Mouse (Mus musculus): Measurements from ENCODE around the gene Hemgn. TPM values are rescaled to one million over a fixed set of nuclear protein-coding genes. Genes with fewer than 3 reads are reported as not detected.

Hemgn gene
- total and polyA plus RNA-seq, 3 experiments, result 11.8 to 19.9 TPM; not detected in 1

DNA sequence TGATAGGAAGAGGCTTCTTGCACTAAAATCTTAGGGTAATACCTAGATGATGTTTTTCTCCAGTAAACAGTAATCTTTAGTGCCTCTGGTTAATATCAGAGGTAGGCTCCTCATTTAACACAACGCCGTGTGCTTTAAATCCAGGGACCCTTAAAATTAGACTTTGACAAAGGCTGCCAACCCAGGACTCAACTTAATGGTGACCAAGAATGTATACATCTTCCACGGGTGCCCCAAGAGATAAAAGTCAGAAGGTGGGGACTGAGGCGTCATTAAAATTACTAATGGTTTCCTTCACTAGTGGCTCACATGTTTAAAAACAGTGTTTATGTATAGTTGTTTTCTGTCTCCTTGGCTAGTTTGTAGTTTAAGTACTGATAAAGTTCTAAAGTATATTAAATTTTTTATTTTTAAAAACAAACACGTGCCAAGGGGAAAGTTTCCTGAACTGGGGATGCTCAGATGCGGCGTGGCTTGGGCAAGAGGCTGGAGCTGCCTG lies 36.8 kb upstream of the Hemgn start:
- H3K79me2 ChIP-seq (ENCODE audit: control insufficient read depth, insufficient read depth, low read length, poor library complexity), result peaks cover 45% of the 10 kb centered on the region
- H3K9me3 ChIP-seq (replicated peaks; ENCODE audit: insufficient read depth, low read length), result no peaks in the 10 kb centered on the region
- DNase-seq (ENCODE audit: low read depth, low spot score), result peak; percentile 61
- H3K27ac ChIP-seq (ENCODE audit: control insufficient read depth, low read depth, low read length), result peak overlapping the region; percentile 94
- H3K4me3 ChIP-seq (ENCODE audit: control insufficient read depth in 1 of 2, insufficient read depth in 1 of 2, low read depth in 2 of 2, low read length in 2 of 2), result peak overlapping the region; percentile 47 to 85
- H3K27me3 ChIP-seq (ENCODE audit: control insufficient read depth in 1 of 2, insufficient read depth in 2 of 2, low read length in 2 of 2), result no peaks in the 10 kb centered on the region
- peaks cover 23 to 33% of the 10 kb centered on the region in 2 experiments for H3K4me1 ChIP-seq (ENCODE audit: control insufficient read depth in 1 of 2, insufficient read depth in 2 of 2, low read length in 2 of 2)
- peak overlapping the region; percentile 98 for H3K9ac ChIP-seq (ENCODE audit: control insufficient read depth, low read depth, low read length, poor library complexity, severe bottlenecking)
- peaks cover 0 to 32% of the 10 kb centered on the region in 2 experiments for H3K36me3 ChIP-seq (ENCODE audit: control insufficient read depth in 1 of 2, insufficient read depth in 2 of 2, low read length in 2 of 2)
- TF ChIP-seq SIN3A (IDR thresholded peaks at IDR 0.05; ENCODE audit: low read length), result peak; percentile 45; the same call in 1 of the 2 replicates
- 0 out of 2 replicates have a peak, but pooled peaks have one; percentile 36 for TF ChIP-seq ZMIZ1 (IDR thresholded peaks at IDR 0.05; ENCODE audit: low read depth, low read length)
- TF ChIP-seq CHD1 (IDR thresholded peaks at IDR 0.05; ENCODE audit: low read depth, low read length), result peak; percentile 95
- TF ChIP-seq NELFE (IDR thresholded peaks at IDR 0.05; ENCODE audit: low read depth, low read length), result no peak
- no peak for TF ChIP-seq ELF1 (IDR thresholded peaks at IDR 0.05; ENCODE audit: low read depth, low read length)
- TF ChIP-seq CTCF (IDR thresholded peaks at IDR 0.05 in 2 of 3, conservative IDR thresholded peaks at IDR 0.05 in 1 of 3; ENCODE audit: control insufficient read depth in 1 of 3, insufficient read depth in 1 of 3, low read depth in 2 of 3, low read length in 3 of 3, poor library complexity in 1 of 3, severe bottlenecking in 1 of 3), result no peak
- peak; percentile 51; the same call in 1 of the 2 replicates for TF ChIP-seq MAX (IDR thresholded peaks at IDR 0.05; ENCODE audit: low read length)
- 0 out of 2 replicates have a peak, but pooled peaks have one; percentile 30 for TF ChIP-seq JUND (IDR thresholded peaks at IDR 0.05; ENCODE audit: low read depth, low read length)
- TF ChIP-seq RCOR1 (IDR thresholded peaks at IDR 0.05; ENCODE audit: low read depth, low read length), result peak; percentile 13; the same call in 1 of the 2 replicates
- TF ChIP-seq ZKSCAN1 (IDR thresholded peaks at IDR 0.05; ENCODE audit: low read depth, low read length), result no peak
- peak; percentile 65; the same call in 1 of the 2 replicates for TF ChIP-seq MYC (IDR thresholded peaks at IDR 0.05; ENCODE audit: low read depth, low read length)
- TF ChIP-seq MAZ (IDR thresholded peaks at IDR 0.05; ENCODE audit: low read depth, low read length), result 0 out of 2 replicates have a peak, but pooled peaks have one; percentile 30
- no peak for TF ChIP-seq GATA1 (IDR thresholded peaks at IDR 0.05; ENCODE audit: low read depth, low read length)
- TF ChIP-seq MXI1 (IDR thresholded peaks at IDR 0.05; ENCODE audit: low read depth, low read length), result peak; percentile 59; the same call in 1 of the 2 replicates

DNA sequence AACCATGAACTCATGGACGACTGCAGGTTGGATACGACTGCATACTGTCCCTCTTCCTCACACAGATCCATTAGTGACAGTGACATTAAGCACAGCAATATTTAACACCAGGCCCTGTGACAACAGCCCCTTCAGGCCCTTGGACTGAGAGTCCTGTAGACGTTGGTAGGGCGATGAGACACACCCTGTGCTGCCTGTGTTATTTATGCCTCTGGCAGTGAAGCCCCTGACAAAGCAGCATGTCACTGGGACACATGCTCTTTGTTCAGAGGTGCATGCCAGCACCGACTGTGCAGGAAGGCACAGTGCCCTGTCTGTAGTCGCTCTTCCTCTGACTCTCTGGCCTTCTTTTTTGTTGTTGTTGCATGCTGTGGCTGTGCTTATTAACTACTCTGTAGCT lies 35.6 kb upstream of the Hemgn start:
- peaks cover 34% of the 10 kb centered on the region for H3K79me2 ChIP-seq (ENCODE audit: control insufficient read depth, insufficient read depth, low read length, poor library complexity)
- no peak overlapping the region for H3K4me3 ChIP-seq (ENCODE audit: control insufficient read depth in 1 of 2, insufficient read depth in 1 of 2, low read depth in 2 of 2, low read length in 2 of 2)
- no peak for DNase-seq (ENCODE audit: low read depth, low spot score)
- peaks cover 11 to 27% of the 10 kb centered on the region in 2 experiments for H3K4me1 ChIP-seq (ENCODE audit: control insufficient read depth in 1 of 2, insufficient read depth in 2 of 2, low read length in 2 of 2)
- H3K36me3 ChIP-seq (ENCODE audit: control insufficient read depth in 1 of 2, insufficient read depth in 2 of 2, low read length in 2 of 2), result peaks cover 0 to 21% of the 10 kb centered on the region in 2 experiments; a peak in 3 of 4 replicates
- H3K9me3 ChIP-seq (replicated peaks; ENCODE audit: insufficient read depth, low read length), result no peaks in the 10 kb centered on the region
- TF ChIP-seq E2F4 (IDR thresholded peaks at IDR 0.05; ENCODE audit: borderline replicate concordance, low read depth, low read length), result no peak
- H3K27ac ChIP-seq (ENCODE audit: control insufficient read depth, low read depth, low read length), result no peak overlapping the region
- no peak overlapping the region for H3K9ac ChIP-seq (ENCODE audit: control insufficient read depth, low read depth, low read length, poor library complexity, severe bottlenecking)
- H3K27me3 ChIP-seq (ENCODE audit: control insufficient read depth in 1 of 2, insufficient read depth in 2 of 2, low read length in 2 of 2), result no peaks in the 10 kb centered on the region
